Mouse (Mus musculus) gastrocnemius, adult 2 months (tissue): ENCODE data around the gene Ap1g1. TPM values are rescaled to one million over a fixed set of nuclear protein-coding genes. Genes with fewer than 3 reads are reported as not detected.

Experiments
- DNase-seq: peaks from one replicate; pipeline ENCODE4 v3.0.0; 2022
- H3K27ac ChIP-seq: fragments of 200-600 bp; 2 replicates; pipeline ENCODE4 v1.8.1; 2022; ENCODE audit warnings: mild to moderate bottlenecking
- H3K4me3 ChIP-seq: fragments of 200-600 bp; 2 replicates; pipeline ENCODE4 v1.8.1; 2022; ENCODE audit warnings: mild to moderate bottlenecking, moderate library complexity
- CTCF ChIP-seq: fragments of 200-600 bp; IDR thresholded peaks from 2 replicates; pipeline ENCODE4 v1.8.1; 2022; ENCODE audit warnings: antibody characterized with exemption, mild to moderate bottlenecking, moderate library complexity
- intact Hi-C: fragments of 180-260 bp; cut with DNase I; formaldehyde crosslinking; loops from one replicate; pipeline ENCODE4 v1.15.1; 2025
- total RNA-seq, 2 experiments: library from RNA; stranded (reverse); gene quantifications; 2 replicates each; pipeline ENCODE4 v1.2.3; 2021

Ap1g1 gene
- total RNA-seq, 2 experiments from 2014 or later = 39.9 to 40.0 TPM

DNA sequence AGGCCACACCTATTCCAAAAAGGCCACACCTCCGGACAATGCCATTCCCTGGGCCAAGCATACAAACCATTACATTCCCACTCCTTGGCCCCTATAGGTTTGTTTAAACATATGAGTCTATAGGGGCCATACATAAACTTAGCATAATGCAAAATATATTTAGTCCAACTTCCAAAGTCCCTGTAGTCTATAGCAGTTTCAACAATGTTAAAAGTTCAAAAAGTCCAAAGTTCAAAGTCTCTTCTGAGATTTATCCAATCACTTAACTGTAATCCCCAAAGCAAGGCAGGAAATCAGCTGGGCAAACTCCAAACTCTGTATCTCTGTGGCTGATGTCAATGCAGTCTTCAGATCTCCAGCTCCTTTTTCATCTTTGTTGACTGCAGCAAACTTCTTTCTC lies 110.9 kb downstream of the Ap1g1 start:
- no peak for DNase-seq
- Histone ChIP-seq H3K27ac (no peak overlapping the region), H3K4me3 (no peak overlapping the region)
- intact Hi-C loops = no loop called here
- TF ChIP-seq CTCF = no peak

DNA sequence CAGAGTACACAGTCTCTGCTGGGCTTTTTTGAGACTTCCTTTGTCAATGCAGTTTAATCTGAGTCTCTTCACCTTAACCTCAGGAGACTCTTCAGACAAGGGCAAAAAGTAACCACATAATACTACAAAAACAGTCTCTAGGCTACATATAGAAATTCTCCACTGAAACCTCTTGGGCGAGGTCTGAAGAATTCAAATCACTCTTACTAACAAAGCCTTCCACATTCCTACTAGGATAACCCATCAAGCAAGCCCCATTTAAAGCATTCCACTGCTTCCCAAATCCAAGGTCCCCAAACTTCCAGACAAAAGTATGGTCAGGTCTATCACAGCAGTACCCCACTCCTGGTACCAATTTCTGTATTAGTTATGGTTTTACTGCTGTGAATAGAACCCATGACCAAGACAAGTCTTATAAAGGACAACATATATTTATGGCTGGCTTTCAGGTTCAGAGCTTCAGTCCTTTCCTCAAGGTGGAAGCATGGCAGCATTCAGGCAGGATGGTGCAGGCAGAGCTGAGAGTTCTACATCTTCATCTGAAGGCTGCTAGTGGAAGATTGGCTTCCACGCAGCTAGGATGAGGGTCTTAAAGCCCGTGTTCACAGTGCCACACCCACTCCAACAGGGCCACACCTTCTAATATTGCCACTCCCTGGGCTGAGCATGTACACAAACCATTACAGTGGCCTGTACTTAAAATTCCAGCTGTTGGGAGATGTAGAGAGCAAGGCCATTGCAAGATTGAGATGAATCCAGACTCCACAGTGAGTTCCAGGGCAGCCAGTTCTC lies 112.6 kb downstream of the Ap1g1 start:
- TF ChIP-seq CTCF = no peak
- DNase-seq = no peak
- Histone ChIP-seq H3K27ac (no peak overlapping the region), H3K4me3 (no peak overlapping the region)
- intact Hi-C loops = no loop called here

DNA sequence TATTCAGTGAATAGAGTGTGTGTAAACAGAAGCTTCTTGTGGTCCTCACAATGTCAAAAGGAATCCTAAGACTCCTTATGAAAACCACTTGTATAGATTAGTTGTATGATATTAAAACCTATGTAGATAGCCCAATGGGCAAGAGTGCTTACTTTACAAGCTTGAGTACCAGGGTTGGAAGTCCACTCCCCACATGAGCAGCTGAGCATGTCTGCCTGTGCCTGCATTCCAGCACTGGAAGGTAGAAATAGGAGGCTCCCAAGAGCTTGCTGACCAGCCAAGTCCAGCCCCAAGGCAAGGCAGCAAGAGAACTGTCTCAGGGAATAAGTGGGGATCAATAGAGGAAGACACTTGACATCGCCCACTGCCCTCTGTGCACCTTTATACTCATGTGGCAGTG lies 116.3 kb downstream of the Ap1g1 start:
- no peak overlapping the region for H3K4me3 ChIP-seq
- intact Hi-C loops = no loop called here
- DNase-seq = no peak
- H3K27ac ChIP-seq = no peak overlapping the region
- TF ChIP-seq CTCF = no peak

GRCm38 (mm10) chr8:109895355-109895754 lies 117.0 kb downstream of the Ap1g1 start:
- TF ChIP-seq CTCF = no peak
- Histone ChIP-seq H3K4me3 (no peak overlapping the region), H3K27ac (no peak overlapping the region)
- intact Hi-C loops = no loop called here
- DNase-seq = no peak

DNA sequence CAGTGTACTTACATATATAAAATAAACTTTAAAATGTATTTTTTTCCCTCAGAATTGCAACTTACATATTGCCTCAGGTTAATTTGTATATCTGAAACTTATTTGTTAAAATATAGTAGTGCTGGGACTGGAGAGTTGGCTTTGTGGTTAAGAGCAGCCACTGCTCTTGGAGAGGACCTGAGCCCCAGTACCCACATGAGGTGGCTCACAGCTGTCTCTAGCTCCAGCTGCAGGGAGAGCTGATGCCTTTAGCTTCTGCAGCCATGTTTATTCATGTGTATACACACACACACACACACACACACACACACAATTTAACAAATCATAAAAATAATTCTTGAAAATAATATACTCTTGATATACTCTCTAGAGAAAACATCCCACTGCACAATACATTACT lies 124.0 kb downstream of the Ap1g1 start:
- peak; percentile 5; the same call in 1 of the 2 replicates for TF ChIP-seq CTCF
- H3K4me3 ChIP-seq = no peak overlapping the region
- intact Hi-C loops = no loop called here
- H3K27ac ChIP-seq = no peak overlapping the region
- no peak for DNase-seq

DNA sequence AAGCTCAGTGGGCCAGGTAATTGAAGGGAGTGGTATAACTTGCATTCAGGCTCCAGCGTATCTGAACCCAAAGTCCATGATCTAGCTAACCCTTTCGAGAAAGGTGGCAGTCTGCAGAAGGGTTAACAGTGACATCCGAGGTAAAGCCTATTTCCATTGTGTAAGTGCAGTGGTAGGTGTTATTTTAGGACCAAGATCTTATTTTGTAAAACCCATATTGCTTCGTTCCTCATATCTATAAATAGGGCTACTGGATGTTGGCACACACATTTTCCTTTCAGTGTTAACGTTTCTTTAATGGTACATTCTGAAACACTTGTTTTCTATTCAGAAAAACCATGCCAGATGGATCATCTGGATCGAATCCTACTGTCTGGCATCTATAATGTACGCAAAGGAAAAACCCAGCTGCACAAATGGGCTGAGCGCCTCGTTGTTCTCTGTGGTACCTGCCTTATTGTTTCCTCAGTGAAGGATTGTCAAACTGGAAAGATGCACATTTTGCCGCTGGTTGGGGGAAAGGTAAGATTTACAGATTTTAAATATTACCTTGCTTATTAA lies 125.6 kb downstream of the Ap1g1 start:
- Histone ChIP-seq H3K27ac (no peak overlapping the region), H3K4me3 (no peak overlapping the region)
- no peak for DNase-seq
- intact Hi-C loops = no loop called here
- TF ChIP-seq CTCF = no peak

DNA sequence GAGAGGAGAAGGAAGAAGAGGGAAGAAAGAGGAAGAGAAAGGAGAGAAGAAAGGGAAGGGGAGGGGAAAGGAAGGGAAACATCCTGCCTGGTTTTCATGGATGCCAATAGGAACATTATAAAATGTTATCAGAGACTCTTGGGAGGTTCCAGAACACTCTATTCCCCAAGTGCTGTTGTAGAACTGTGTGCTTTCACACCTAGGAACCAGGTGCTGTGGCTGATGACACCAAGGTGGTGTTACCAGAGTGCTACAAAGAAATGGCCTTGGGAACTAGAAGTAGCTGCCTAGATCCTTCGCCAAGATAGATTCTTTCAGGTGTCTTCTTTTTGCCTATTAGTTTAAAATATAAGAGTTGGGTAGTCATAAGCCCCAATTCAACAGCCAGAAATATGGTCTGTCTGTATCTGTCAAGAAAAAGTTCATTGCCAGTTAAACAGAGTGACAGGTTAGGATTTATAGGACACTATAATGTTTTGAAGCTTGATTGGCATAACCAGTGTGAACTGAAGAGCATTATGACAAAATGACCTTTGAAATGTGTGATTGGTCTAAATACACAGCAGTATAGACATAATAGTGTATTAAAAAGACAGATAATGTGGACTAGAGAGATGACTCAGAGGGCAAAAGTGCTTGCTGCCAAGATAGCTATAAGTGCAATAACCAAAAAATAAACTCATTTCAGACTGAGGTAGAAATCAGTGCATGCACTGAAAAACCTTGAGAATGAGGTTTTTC lies 126.7 kb downstream of the Ap1g1 start:
- intact Hi-C loops = no loop called here
- no peak for DNase-seq
- TF ChIP-seq CTCF = no peak
- no peak overlapping the region for H3K4me3 ChIP-seq
- H3K27ac ChIP-seq = no peak overlapping the region

DNA sequence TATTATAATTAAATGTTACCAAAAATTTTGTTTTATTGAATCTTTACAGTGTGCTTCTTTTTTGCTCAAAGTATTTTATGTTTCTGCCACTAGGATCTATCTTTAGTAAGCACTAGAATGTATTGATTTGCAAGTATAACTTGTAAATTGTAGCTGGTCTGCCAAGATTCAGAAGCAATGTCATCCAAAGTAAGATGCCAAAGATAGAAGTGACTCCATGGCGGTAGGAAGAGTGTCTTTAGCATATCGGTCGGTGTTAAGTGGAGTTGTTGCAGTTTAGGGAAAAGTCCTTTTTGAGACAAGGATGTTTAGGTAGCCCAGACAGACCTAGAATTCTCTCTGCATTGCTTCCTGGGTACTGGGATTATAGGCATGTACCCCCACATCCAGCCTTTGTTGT lies 128.6 kb downstream of the Ap1g1 start:
- DNase-seq = no peak
- no peak overlapping the region for H3K4me3 ChIP-seq
- TF ChIP-seq CTCF = no peak
- intact Hi-C loops = no loop called here
- H3K27ac ChIP-seq = no peak overlapping the region

GRCm38 (mm10) chr8:109907376-109907775 lies 129.0 kb downstream of the Ap1g1 start:
- Histone ChIP-seq H3K27ac (no peak overlapping the region), H3K4me3 (no peak overlapping the region)
- no peak for DNase-seq
- intact Hi-C loops = no loop called here
- no peak for TF ChIP-seq CTCF

Other genes starting within 250 kb of the Ap1g1 start
- 10 to 100 TPM; 11.1 to 11.9 TPM for gene Dhx38, start 212.7 kb upstream of the Ap1g1 start, total RNA-seq
- gene Txnl4b, start 212.7 kb upstream of the Ap1g1 start, total RNA-seq = 1 to 10 TPM; 7.3 to 7.6 TPM
- 1 to 10 TPM; 1.6 to 7.0 TPM for gene Hp, start 199.4 kb upstream of the Ap1g1 start, total RNA-seq
- 10 to 100 TPM; 10.5 to 14.6 TPM for gene Dhodh, start 169.9 kb upstream of the Ap1g1 start, total RNA-seq
- under 1 TPM in 1 of 2 experiments, not detected in 1; 0.06 TPM for gene Pkd1l3, start 164.0 kb upstream of the Ap1g1 start, total RNA-seq
- gene Ist1, start 85.3 kb upstream of the Ap1g1 start, total RNA-seq = 10 to 100 TPM; 31.6 to 34.1 TPM
- gene Zfp821, start 73.0 kb upstream of the Ap1g1 start, total RNA-seq = 1 to 10 TPM; 5.8 to 6.0 TPM
- gene Atxn1l, start 40.8 kb upstream of the Ap1g1 start, total RNA-seq = 10 to 100 TPM; 20.4 to 21.9 TPM
- gene Phlpp2, start 90.0 kb downstream of the Ap1g1 start, total RNA-seq = 1 to 10 TPM; 2.4 to 2.9 TPM
- gene Marveld3, start 183.6 kb downstream of the Ap1g1 start, total RNA-seq = not detected
- gene Tat, start 211.9 kb downstream of the Ap1g1 start, total RNA-seq = not detected